Mouse (Mus musculus) urinary bladder, adult 18-20 months (tissue): ENCODE measurements around the gene Bhlhe40.

Experiments
- DNase-seq, 2 experiments: peaks; one replicate each; pipeline ENCODE4 v3.0.0; 2022; ENCODE audit warnings: low spot score in 2 of 2, mixed read lengths in 2 of 2

The Bhlhe40 gene

GRCm38 (mm10) chr6:108662314-108663240 is 2.1 kb downstream of the Bhlhe40 start:
- no peak for DNase-seq

DNA sequence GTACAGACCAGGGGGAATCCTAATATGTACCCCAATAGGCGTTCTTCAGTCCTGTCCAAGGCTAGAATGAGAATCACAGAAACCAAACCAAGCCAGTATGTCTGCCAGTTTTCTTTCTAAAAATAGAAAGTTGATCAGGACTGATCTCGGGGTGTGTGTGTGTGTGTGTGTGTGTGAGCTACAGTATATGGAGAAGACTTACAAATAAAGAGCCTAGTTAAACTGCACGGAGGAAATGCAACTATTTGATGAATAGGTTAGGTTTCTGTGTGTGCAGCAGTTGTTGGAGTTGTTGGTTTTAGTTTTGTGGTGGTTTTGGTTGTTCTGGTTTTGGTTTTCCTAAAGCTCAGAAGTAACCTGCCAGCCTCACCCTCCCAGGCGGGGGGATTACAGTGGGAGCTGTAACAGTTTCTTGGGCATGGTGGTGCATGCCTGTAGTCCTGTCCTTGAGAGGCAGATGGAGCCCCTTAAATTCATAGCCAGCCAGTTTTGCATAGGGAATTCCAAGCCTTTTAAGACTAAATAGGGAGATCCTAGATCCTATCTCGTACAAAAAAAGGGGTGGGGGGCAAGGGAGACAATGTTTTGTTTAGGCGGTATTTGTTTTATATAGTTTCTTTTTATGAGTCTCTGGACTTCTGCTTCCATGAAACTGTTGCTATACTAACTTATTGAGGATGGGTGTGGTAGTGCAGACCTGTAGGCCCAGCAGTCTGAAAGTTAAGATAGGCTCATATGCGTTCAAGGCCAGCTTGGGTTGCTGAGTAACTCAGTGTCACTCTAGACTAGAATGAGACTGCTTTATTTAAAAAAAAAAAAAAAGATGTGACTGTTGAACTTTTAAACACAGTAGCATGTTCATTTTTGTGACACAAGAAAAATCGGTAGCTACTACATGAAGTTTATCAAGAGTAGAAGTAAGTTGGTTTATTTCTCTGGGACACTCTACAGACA is 3.1 kb downstream of the Bhlhe40 start:
- no peak for DNase-seq

DNA sequence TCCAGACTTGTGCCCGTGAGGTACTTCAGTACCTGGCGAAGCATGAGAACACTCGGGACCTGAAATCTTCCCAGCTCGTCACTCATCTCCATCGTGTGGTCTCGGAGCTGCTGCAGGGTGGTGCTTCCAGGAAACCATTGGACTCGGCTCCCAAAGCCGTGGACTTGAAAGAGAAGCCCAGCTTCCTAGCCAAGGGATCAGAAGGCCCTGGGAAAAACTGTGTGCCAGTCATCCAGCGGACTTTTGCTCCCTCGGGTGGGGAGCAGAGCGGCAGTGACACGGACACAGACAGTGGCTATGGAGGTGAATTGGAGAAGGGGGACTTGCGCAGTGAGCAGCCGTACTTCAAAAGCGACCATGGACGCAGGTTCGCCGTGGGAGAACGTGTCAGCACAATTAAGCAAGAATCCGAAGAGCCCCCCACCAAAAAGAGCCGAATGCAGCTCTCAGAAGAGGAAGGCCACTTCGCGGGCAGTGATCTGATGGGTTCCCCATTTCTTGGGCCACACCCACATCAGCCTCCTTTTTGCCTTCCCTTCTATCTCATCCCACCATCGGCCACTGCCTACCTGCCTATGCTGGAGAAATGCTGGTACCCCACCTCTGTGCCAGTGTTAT is 4.2 kb downstream of the Bhlhe40 start:
- no peak for DNase-seq

DNA sequence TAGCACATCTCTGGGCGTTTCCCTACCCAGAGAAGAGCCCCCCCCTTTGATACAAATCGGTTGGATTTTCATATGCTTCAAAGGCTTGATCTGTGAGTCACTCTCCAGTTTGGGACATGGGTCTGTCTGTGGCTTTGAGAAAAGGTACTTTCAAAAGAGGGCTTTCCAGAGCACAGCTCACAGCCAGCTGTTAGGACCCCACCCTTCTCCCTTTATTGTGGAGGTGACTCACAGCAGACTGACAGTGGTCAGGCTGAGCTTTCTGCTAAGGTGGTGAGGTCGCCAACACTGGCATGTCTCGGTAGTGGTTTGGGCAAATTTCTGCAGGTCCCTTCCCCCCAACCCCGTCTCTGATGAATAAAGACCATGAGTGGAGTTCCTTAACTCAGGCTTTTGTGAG is 5.2 kb downstream of the Bhlhe40 start:
- no peak for DNase-seq

DNA sequence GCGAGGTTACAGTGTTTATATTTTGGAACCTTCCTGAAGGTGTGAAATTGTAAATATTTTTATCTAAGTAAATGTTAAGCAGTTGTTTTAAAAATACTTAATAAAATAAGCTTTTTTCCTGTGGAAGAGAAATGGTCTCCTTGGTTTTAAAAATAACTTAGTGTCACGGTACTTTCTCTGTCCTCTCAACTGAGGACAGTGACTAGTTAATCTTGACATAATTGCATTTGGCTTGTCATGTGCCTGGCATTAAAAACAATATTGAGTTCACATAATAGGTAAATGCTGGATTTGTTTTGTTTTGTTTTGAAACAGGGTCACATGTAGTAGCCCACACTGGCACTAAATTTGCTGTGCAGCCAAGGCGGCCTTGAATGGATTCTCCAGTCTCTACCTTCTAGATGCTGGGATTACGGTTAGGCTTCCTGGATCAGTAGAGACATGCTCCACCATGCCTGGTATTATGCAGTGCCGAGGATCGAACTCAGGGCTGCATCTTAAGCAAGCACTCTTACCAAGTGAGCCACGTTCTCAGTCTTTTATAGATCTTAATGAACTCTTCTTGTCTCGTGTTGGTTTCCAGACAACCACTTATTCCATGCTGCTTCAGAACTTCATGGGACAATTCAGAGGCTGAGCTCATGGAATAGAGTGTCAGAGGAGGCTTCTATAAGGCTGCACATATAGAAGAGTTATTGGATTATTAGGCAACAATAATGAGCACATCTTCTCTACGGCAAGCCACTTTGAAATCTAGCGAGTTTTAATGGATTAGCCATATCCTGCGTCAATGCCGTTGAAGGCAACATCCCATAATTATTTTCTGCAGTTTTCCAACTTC is 6.4 kb downstream of the Bhlhe40 start:
- DNase-seq = no peak

DNA sequence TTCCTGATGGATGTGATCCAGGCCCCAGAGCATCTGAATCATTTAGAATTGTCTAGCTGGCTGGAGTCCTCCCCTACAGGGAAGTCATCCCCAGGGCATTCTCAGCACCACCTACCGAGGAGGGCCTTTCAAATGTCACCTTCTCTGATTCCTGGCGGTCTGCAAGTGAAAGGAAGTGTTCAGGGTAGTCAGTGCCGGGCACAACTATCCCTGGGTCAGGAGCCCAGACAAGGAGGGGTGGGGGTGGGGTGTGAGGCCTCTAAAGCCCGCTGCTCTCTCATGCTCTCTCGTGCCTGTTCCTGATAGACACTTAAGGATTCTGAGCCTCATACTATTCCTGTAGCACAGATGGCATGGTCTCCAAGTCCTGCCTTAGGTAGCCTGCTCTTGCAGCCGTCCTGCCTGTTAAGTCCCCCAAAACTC is 7.2 kb downstream of the Bhlhe40 start:
- DNase-seq = no peak

GRCm38 (mm10) chr6:108668321-108668786 is 7.9 kb downstream of the Bhlhe40 start:
- DNase-seq = peak; percentile 66 to 79

DNA sequence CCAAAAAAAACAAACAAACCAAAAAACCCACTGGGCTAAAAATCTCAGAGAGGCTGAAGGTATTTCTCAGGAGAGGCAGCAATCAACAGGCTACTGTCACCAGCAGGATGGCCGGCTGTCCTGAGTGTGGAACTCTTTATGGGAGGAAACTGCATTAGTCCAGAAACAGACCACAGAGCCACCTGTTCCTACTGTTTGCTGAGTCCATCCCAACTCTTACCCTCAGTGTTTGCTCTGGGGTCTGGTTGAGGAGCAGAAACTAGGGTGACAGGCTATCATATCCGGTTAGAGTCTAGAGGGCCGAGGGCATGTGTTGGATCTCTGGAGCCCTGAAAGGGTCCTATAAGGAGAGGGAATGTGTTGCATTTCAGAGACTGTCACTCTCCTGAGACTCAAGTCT is 9.8 kb downstream of the Bhlhe40 start:
- no peak for DNase-seq

DNA sequence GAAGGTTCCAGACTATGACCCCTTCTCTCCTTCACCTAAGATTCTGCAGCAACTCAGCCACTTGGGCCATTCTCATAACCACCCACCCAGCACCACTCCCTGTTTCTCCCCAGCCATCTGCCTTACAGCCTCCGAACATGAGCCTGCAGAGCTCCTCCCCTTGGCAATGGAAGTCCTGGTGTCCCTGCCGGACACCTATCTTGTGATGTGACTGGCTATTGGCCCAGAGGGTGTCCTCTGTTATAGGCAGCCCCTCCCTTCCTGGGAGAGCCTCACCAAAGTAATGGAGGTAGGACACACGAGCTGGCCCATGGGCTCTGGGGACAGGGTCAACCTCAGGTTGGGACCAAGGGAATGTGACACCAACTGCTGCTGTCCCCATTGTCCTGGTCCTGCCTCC is 10.4 kb downstream of the Bhlhe40 start:
- DNase-seq = no peak

DNA sequence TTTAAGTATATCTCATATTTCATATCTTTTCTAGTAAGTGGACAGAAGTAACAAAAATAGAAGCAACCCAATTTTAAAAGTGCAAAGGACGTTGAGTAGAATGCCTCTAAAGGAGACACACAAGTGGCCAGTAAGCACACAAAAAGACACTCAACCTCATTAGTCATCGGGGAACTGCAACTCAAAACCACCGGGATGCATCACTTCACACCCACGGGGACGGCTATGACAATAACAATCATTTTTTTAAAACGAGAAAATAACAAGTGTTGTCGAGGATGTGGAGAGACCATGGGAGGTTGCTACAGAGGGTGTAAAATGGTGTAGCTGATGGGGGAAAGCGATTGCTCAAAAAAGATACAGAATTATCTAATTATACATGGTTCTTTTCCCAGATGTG is 11.7 kb downstream of the Bhlhe40 start:
- DNase-seq = no peak

- DNase-seq = no peak
These were observed 13.8 kb downstream of the Bhlhe40 start for GRCm38 (mm10) chr6:108674221-108674620.

DNA sequence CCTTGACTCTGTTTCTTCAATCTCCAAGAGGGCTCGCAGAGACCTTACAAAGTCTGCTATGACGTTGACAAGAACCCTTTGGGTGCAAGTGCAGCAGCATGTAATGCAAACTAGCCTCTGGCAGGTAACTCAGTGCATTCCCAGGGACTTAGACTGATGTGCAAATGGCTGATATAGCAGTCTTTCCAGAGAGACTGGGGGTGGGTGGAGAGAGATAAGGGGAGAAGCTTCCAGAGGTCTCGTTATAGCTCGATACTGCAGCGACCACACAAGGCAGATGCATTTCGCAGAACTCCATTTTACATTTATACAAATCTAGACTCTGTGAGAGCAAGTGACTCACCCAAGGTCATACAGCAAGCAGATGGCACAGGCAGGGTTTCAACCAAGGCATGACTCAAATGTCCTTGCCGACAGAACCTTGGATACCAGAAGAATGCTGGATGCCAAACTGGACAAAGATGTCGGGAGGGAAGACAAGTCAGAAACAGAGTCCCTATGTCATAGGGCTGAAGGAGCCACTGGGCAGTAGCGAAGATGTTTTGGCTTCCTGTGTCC is 16.4 kb downstream of the Bhlhe40 start:
- no peak for DNase-seq

- DNase-seq = no peak
These were observed 17.3 kb downstream of the Bhlhe40 start for GRCm38 (mm10) chr6:108677697-108678096.

- no peak for DNase-seq
These were observed 17.8 kb downstream of the Bhlhe40 start for GRCm38 (mm10) chr6:108678227-108678626.

DNA sequence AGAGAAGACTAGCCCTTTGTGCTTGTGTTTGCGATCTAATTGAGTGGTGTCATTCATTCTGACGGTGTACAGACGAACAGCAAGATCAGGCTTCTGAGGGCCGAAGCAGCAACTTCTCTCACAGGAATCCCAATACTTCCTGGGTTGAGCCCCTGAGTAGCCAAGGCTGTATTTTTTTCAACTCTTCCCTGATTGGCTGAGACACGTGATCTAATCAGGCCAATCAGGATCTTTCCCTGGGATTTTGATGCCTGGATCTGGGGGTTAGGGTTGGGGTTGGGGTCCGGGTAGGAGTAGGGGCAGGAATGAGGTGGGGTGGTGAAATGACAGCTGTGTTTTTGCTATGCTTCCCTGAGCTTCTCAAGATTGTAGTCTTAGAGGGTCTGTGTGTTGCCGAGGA is 20.1 kb downstream of the Bhlhe40 start:
- DNase-seq = no peak

GRCm38 (mm10) chr6:108681084-108681483 is 20.7 kb downstream of the Bhlhe40 start:
- no peak for DNase-seq

GRCm38 (mm10) chr6:108683140-108683539 is 22.7 kb downstream of the Bhlhe40 start:
- no peak for DNase-seq

GRCm38 (mm10) chr6:108684430-108684829 is 24.0 kb downstream of the Bhlhe40 start:
- DNase-seq = no peak

DNA sequence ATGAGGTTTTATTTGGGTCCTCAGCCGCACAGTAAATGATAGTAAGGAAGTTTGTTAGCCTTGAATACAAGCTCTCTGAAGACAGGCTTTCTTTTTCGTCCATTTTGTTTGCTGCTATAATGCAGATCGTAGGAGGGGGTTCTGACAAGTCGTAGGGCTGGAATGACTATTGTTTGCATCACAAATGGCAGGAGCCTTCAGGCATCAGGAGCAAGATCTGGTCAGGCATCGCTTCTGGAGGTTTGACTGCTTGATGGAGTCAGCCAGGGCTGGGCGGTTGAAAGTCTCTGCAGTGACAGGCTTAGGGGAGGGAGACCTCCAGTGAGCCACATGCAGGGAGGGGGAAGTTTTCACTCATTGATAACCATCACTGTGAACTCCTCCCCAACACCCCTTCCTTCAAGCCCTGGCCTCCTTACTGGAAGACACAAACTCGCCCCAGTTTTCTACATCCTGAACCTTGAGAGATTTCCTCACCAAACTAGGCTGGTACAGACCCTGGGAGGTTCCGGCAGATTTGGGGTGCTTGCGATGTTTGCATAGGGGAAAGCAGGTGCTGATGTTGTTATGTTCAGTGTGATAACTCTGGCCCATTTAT is 25.4 kb downstream of the Bhlhe40 start:
- DNase-seq = no peak

GRCm38 (mm10) chr6:108686930-108687329 is 26.5 kb downstream of the Bhlhe40 start:
- no peak for DNase-seq
